Mouse (Mus musculus) liver, adult 2 months (tissue): Measurements from ENCODE around the gene Tmeff2.

Experiments used
- CTCF ChIP-seq: fragments of 200-500 bp; IDR thresholded peaks from 2 replicates; pipeline ENCODE4 v1.5.1; 2011; ENCODE audit warnings: low read depth, low read length, control low read depth
- POLR2A ChIP-seq: fragments of 200-500 bp; IDR thresholded peaks from 2 replicates; pipeline ENCODE4 v1.6.1; 2011; ENCODE audit warnings: low read length, control low read depth; ENCODE audit not compliant: insufficient read depth; ENCODE audit errors: extremely low read depth

GRCm38 (mm10) chr1:51126425-51126765 is 225.9 kb downstream of the Tmeff2 start:
- TF ChIP-seq CTCF (no peak), POLR2A (no peak)
